Mouse (Mus musculus): ENCODE data around the gene Fntb.

DNA sequence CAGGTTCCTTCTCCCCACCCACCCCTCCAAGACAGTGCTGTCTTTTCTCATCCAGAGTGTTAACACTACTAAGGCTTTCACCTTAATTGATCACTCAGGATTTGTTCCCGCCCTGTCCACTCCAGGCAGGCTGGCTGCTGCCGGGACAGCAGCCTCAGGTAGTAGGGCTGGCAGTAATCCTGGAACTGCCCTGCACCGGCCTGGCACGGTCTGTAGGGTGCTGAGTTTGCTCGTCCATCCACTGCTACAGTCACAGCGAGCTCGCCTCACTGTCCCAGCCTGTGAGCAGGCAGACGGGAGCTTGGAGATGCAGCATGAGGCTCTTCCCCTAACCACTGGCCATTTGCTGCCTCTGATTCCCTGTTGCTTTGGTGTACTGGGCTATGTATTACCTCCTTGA lies 155.6 kb downstream of the Fntb start:
- TF ChIP-seq CTCF (IDR thresholded peaks at IDR 0.05; ENCODE audit: low read depth, low read length), result no peak
- no peak for TF ChIP-seq EP300 (IDR thresholded peaks at IDR 0.05; ENCODE audit: insufficient read depth, low read depth, low read length)
- no peak for TF ChIP-seq POLR2A (IDR thresholded peaks at IDR 0.05; ENCODE audit: insufficient read depth, low read length)

Data from ES-Bruce4 (cell line).